Mouse (Mus musculus): ENCODE results near the gene Fbn1. TPM values are rescaled to one million over a fixed set of nuclear protein-coding genes. Genes with fewer than 3 reads are reported as not detected.

Gene Fbn1
- polyA plus RNA-seq (2015; fragmentation: Nextera tagmentation; extraction: Ambion mirVana): 17.9 and 18.6 TPM in 2 replicates

GRCm38 (mm10) chr2:125507893-125508292 lies at the start of gene Fbn1:
TSS of gene Fbn1 (minus strand) at chr2:125507993.
- H3K9me3 ChIP-seq: no peaks in the 10 kb centered on the region
- H3K27me3 ChIP-seq: peaks cover 30% of the 10 kb centered on the region
- H3K4me2 ChIP-seq (replicated peaks): peak within 1 kb of the TSS; percentile 85
- peak within 1 kb of the TSS; percentile 79 for H3K4me3 ChIP-seq
- H3K4me1 ChIP-seq: peaks cover 20% of the 10 kb centered on the region
- 83% methylated on average over 4 of the region's 4 CpGs for WGBS
- peaks cover 2% of the 10 kb centered on the region; the same call in 1 of the 2 replicates for H3K36me3 ChIP-seq
- ATAC-seq (ENCODE audit: low FRiP score, low read depth): no peak
- H3K27ac ChIP-seq: peak within 1 kb of the TSS; percentile 91
- peak within 1 kb of the TSS; percentile 88 for H3K9ac ChIP-seq

- Histone ChIP-seq H3K4me3 (no peak overlapping the region), H3K4me2 (replicated peaks) (no peak overlapping the region), H3K4me1 (peaks cover 3% of the 10 kb centered on the region; the same call in 1 of the 2 replicates), H3K36me3 (no peaks in the 10 kb centered on the region), H3K27me3 (no peaks in the 10 kb centered on the region), H3K27ac (no peak overlapping the region), H3K9me3 (no peaks in the 10 kb centered on the region), H3K9ac (no peak overlapping the region)
- ATAC-seq (ENCODE audit: low FRiP score, low read depth): no peak
- 68% methylated on average over 6 of the region's 6 CpGs for WGBS
Measured at GRCm38 (mm10) chr2:125555830-125556229, 48.0 kb upstream of the Fbn1 start.

- 24% methylated on average over 1 of the region's 1 CpGs for WGBS
- Histone ChIP-seq H3K9ac (no peak overlapping the region), H3K4me2 (replicated peaks) (no peak overlapping the region), H3K4me1 (peaks cover 10% of the 10 kb centered on the region; the same call in 1 of the 2 replicates), H3K36me3 (no peaks in the 10 kb centered on the region), H3K27me3 (no peaks in the 10 kb centered on the region), H3K27ac (no peak overlapping the region), H3K4me3 (no peak overlapping the region), H3K9me3 (no peaks in the 10 kb centered on the region)
- ATAC-seq (ENCODE audit: low FRiP score, low read depth): no peak
Measured at GRCm38 (mm10) chr2:125548806-125549578, 41.2 kb upstream of the Fbn1 start.

- Histone ChIP-seq H3K27ac (no peak overlapping the region), H3K27me3 (no peaks in the 10 kb centered on the region), H3K4me1 (peaks cover 10% of the 10 kb centered on the region; the same call in 1 of the 2 replicates), H3K4me3 (no peak overlapping the region), H3K9ac (no peak overlapping the region), H3K9me3 (no peaks in the 10 kb centered on the region), H3K4me2 (replicated peaks) (no peak overlapping the region), H3K36me3 (no peaks in the 10 kb centered on the region)
- WGBS: 74% methylated on average over 3 of the region's 3 CpGs
- no peak for ATAC-seq (ENCODE audit: low FRiP score, low read depth)
Measured at GRCm38 (mm10) chr2:125544986-125545385, 37.2 kb upstream of the Fbn1 start.

- no peaks in the 10 kb centered on the region for H3K36me3 ChIP-seq
- no peaks in the 10 kb centered on the region for H3K9me3 ChIP-seq
- H3K4me2 ChIP-seq (replicated peaks): no peak overlapping the region
- no peak for ATAC-seq (ENCODE audit: low FRiP score, low read depth)
- no peak overlapping the region for H3K4me3 ChIP-seq
- 52% methylated on average over 1 of the region's 1 CpGs for WGBS
- peaks cover 4% of the 10 kb centered on the region; the same call in 1 of the 2 replicates for H3K4me1 ChIP-seq
- no peak overlapping the region for H3K27ac ChIP-seq
- no peak overlapping the region for H3K9ac ChIP-seq
- no peaks in the 10 kb centered on the region for H3K27me3 ChIP-seq
Measured at GRCm38 (mm10) chr2:125543646-125544045, 35.9 kb upstream of the Fbn1 start.

GRCm38 (mm10) chr2:125541451-125541850 lies 33.7 kb upstream of the Fbn1 start:
- H3K4me2 ChIP-seq (replicated peaks): no peak overlapping the region
- H3K9ac ChIP-seq: no peak overlapping the region
- no peak for ATAC-seq (ENCODE audit: low FRiP score, low read depth)
- no peak overlapping the region; the same call in 1 of the 2 replicates for H3K27ac ChIP-seq
- no peaks in the 10 kb centered on the region for H3K27me3 ChIP-seq
- WGBS: 80% methylated on average over 7 of the region's 7 CpGs
- no peaks in the 10 kb centered on the region for H3K9me3 ChIP-seq
- H3K4me1 ChIP-seq: no peaks in the 10 kb centered on the region
- H3K4me3 ChIP-seq: no peak overlapping the region
- H3K36me3 ChIP-seq: no peaks in the 10 kb centered on the region

GRCm38 (mm10) chr2:125540579-125540978 lies 32.8 kb upstream of the Fbn1 start:
- Histone ChIP-seq H3K4me1 (no peaks in the 10 kb centered on the region), H3K36me3 (no peaks in the 10 kb centered on the region), H3K4me3 (no peak overlapping the region), H3K9ac (no peak overlapping the region), H3K4me2 (replicated peaks) (no peak overlapping the region), H3K9me3 (no peaks in the 10 kb centered on the region), H3K27me3 (no peaks in the 10 kb centered on the region), H3K27ac (no peak overlapping the region)
- WGBS: 78% methylated on average over 7 of the region's 7 CpGs
- ATAC-seq (ENCODE audit: low FRiP score, low read depth): no peak

- Histone ChIP-seq H3K9ac (no peak overlapping the region), H3K9me3 (no peaks in the 10 kb centered on the region), H3K4me3 (no peak overlapping the region), H3K4me1 (no peaks in the 10 kb centered on the region), H3K4me2 (replicated peaks) (no peak overlapping the region), H3K27me3 (no peaks in the 10 kb centered on the region), H3K27ac (no peak overlapping the region), H3K36me3 (no peaks in the 10 kb centered on the region)
- no peak for ATAC-seq (ENCODE audit: low FRiP score, low read depth)
- 85% methylated on average over 3 of the region's 3 CpGs for whole genome bisulfite sequencing
Measured at GRCm38 (mm10) chr2:125539640-125540039, 31.8 kb upstream of the Fbn1 start.

- Histone ChIP-seq H3K9me3 (no peaks in the 10 kb centered on the region), H3K4me3 (no peak overlapping the region), H3K9ac (no peak overlapping the region), H3K27me3 (no peaks in the 10 kb centered on the region), H3K4me1 (no peaks in the 10 kb centered on the region), H3K27ac (no peak overlapping the region), H3K4me2 (replicated peaks) (no peak overlapping the region), H3K36me3 (no peaks in the 10 kb centered on the region)
- 83% methylated on average over 6 of the region's 6 CpGs for WGBS
- no peak for ATAC-seq (ENCODE audit: low FRiP score, low read depth)
Measured at GRCm38 (mm10) chr2:125530665-125531064, 22.9 kb upstream of the Fbn1 start.

GRCm38 (mm10) chr2:125526566-125526965 lies 18.8 kb upstream of the Fbn1 start:
- H3K4me1 ChIP-seq: no peaks in the 10 kb centered on the region
- no peak overlapping the region for H3K27ac ChIP-seq
- H3K27me3 ChIP-seq: no peaks in the 10 kb centered on the region
- no peaks in the 10 kb centered on the region for H3K36me3 ChIP-seq
- 80% methylated on average over 5 of the region's 5 CpGs for WGBS
- H3K9ac ChIP-seq: no peak overlapping the region
- no peak overlapping the region for H3K4me2 ChIP-seq (replicated peaks)
- H3K9me3 ChIP-seq: no peaks in the 10 kb centered on the region
- no peak for ATAC-seq (ENCODE audit: low FRiP score, low read depth)
- H3K4me3 ChIP-seq: no peak overlapping the region

- H3K36me3 ChIP-seq: no peaks in the 10 kb centered on the region
- WGBS: 80% methylated on average over 2 of the region's 2 CpGs
- H3K27ac ChIP-seq: no peak overlapping the region
- no peak for ATAC-seq (ENCODE audit: low FRiP score, low read depth)
- H3K4me2 ChIP-seq (replicated peaks): no peak overlapping the region
- no peaks in the 10 kb centered on the region for H3K27me3 ChIP-seq
- no peaks in the 10 kb centered on the region for H3K4me1 ChIP-seq
- no peaks in the 10 kb centered on the region for H3K9me3 ChIP-seq
- no peak overlapping the region for H3K9ac ChIP-seq
- no peak overlapping the region for H3K4me3 ChIP-seq
Measured at GRCm38 (mm10) chr2:125525484-125525883, 17.7 kb upstream of the Fbn1 start.

- H3K9ac ChIP-seq: no peak overlapping the region
- H3K27me3 ChIP-seq: no peaks in the 10 kb centered on the region
- ATAC-seq (ENCODE audit: low FRiP score, low read depth): no peak
- no peak overlapping the region for H3K4me2 ChIP-seq (replicated peaks)
- peaks cover 4% of the 10 kb centered on the region for H3K4me1 ChIP-seq
- H3K9me3 ChIP-seq: no peaks in the 10 kb centered on the region
- WGBS: 6% methylated on average over 4 of the region's 4 CpGs
- H3K27ac ChIP-seq: no peak overlapping the region
- no peak overlapping the region for H3K4me3 ChIP-seq
- no peaks in the 10 kb centered on the region for H3K36me3 ChIP-seq
Measured at GRCm38 (mm10) chr2:125516594-125516993, 8.8 kb upstream of the Fbn1 start.

All from limb, embryonic 13.5 days (tissue).